Mouse (Mus musculus): ENCODE data around the gene Sun5. TPM values are rescaled to one million over a fixed set of nuclear protein-coding genes. Genes with fewer than 3 reads are reported as not detected.

Sun5 gene
- total RNA-seq (2015; ENCODE audit: low replicate concordance) (not detected in 2 replicates), total RNA-seq (2017; ENCODE audit: low replicate concordance) (not detected in 2 replicates)

DNA sequence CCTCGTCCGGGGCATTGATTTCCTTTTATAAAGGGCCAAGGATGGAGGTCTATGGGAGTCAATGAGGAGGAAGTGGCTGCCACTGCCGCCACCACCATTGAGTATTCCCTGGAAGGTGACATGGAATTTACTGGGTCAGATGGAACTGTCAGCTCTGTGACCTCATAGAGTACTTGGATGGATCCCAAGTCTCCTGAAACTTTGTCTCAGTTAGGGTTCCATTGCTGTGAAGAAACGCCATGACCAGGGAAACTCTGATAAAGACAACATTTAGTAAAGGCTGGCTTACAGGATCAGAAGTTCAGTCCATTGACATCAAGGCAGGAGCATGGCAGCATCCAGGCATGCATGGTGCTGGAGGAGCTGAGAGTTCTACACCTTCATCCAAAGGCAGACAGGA lies at the start of gene Sun5:
Gene Sun5 (minus strand): TSS at position 101 of the 400 bp plus-strand sequence.
- ATAC-seq (replicated peaks; ENCODE audit: low FRiP score, poor library complexity, severe bottlenecking), result no peak

GRCm38 (mm10) chr2:153917930-153918329 lies 47.0 kb upstream of the Sun5 start, which contains the start of gene Bpifb3:
TSS of gene Bpifb3 (plus strand) at chr2:153918230.
- no peak for ATAC-seq (replicated peaks; ENCODE audit: low FRiP score, poor library complexity, severe bottlenecking)

DNA sequence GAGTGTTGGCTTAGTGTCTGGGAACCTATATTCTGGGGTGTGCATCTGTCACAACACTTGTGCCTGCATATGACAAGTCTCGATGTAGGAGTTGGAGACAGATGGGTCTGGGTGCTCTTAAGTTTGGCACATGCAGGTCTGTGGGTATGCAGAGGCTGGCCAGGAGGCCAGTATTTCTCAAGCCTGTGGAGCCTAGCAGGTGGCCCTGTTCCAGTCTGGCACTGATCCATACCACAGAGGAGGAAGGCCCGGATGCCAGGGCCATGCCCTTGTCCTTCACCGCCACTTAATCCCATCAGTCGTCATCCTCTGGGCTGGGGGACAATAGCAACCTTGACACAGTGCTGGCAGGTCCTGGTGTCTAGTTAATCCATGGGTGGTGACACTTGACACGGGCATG lies 43.3 kb upstream of the Sun5 start:
- no peak for ATAC-seq (replicated peaks; ENCODE audit: low FRiP score, poor library complexity, severe bottlenecking)

- no peak for ATAC-seq (replicated peaks; ENCODE audit: low FRiP score, poor library complexity, severe bottlenecking)
Observed at GRCm38 (mm10) chr2:153906626-153907025, 35.7 kb upstream of the Sun5 start.

- no peak for ATAC-seq (replicated peaks; ENCODE audit: low FRiP score, poor library complexity, severe bottlenecking)
Observed at GRCm38 (mm10) chr2:153902726-153903125, 31.8 kb upstream of the Sun5 start.

- ATAC-seq (replicated peaks; ENCODE audit: low FRiP score, poor library complexity, severe bottlenecking), result no peak
Observed at GRCm38 (mm10) chr2:153900088-153900487, 29.2 kb upstream of the Sun5 start, which contains the start of gene Bpifb6. TSS of gene Bpifb6 (plus strand) at chr2:153900388.

- ATAC-seq (replicated peaks; ENCODE audit: low FRiP score, poor library complexity, severe bottlenecking), result no peak
Observed at GRCm38 (mm10) chr2:153899111-153899510, 28.2 kb upstream of the Sun5 start.

- ATAC-seq (replicated peaks; ENCODE audit: low FRiP score, poor library complexity, severe bottlenecking), result no peak
Observed at GRCm38 (mm10) chr2:153874745-153875144, 3.9 kb upstream of the Sun5 start, which contains the start of gene Bpifb2. TSS of gene Bpifb2 (plus strand) at chr2:153875045.

GRCm38 (mm10) chr2:153861960-153862359 lies 8.9 kb downstream of the Sun5 start:
- no peak for ATAC-seq (replicated peaks; ENCODE audit: low FRiP score, poor library complexity, severe bottlenecking)

- ATAC-seq (replicated peaks; ENCODE audit: low FRiP score, poor library complexity, severe bottlenecking), result no peak
Observed at GRCm38 (mm10) chr2:153860715-153861114, 10.2 kb downstream of the Sun5 start.

DNA sequence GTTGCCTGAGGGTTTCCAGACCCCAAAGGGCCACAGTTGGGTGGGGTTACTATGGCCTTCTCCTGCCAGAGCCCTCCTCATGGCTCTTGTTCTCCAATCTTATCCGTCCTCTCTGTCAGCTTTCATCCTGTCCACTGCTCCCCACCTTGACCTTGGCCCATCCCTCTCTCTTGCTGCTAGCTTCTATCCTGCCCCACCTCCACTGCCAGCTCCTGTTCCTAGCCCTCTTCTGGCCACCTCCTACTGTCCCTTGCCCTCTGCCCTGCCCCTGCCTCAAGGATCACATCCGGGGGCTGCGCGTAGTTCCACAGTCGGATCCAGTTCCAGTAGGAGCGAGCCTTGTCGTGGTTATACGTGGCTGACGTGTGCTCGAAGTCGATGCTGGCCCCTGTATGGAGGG lies 10.6 kb downstream of the Sun5 start:
- no peak for ATAC-seq (replicated peaks; ENCODE audit: low FRiP score, poor library complexity, severe bottlenecking)

GRCm38 (mm10) chr2:153859581-153859980 lies 11.3 kb downstream of the Sun5 start:
- no peak for ATAC-seq (replicated peaks; ENCODE audit: low FRiP score, poor library complexity, severe bottlenecking)

- ATAC-seq (replicated peaks; ENCODE audit: low FRiP score, poor library complexity, severe bottlenecking), result no peak
Observed at GRCm38 (mm10) chr2:153853544-153853943, 17.3 kb downstream of the Sun5 start.

GRCm38 (mm10) chr2:153851030-153851360 lies 19.9 kb downstream of the Sun5 start:
- no peak for ATAC-seq (replicated peaks; ENCODE audit: low FRiP score, poor library complexity, severe bottlenecking)

- ATAC-seq (replicated peaks; ENCODE audit: low FRiP score, poor library complexity, severe bottlenecking), result no peak
Observed at GRCm38 (mm10) chr2:153850351-153851029, 20.4 kb downstream of the Sun5 start.

- ATAC-seq (replicated peaks; ENCODE audit: low FRiP score, poor library complexity, severe bottlenecking), result no peak
Observed at GRCm38 (mm10) chr2:153848389-153848788, 22.5 kb downstream of the Sun5 start.

- no peak for ATAC-seq (replicated peaks; ENCODE audit: low FRiP score, poor library complexity, severe bottlenecking)
Observed at GRCm38 (mm10) chr2:153842854-153843253, 28.0 kb downstream of the Sun5 start.

DNA sequence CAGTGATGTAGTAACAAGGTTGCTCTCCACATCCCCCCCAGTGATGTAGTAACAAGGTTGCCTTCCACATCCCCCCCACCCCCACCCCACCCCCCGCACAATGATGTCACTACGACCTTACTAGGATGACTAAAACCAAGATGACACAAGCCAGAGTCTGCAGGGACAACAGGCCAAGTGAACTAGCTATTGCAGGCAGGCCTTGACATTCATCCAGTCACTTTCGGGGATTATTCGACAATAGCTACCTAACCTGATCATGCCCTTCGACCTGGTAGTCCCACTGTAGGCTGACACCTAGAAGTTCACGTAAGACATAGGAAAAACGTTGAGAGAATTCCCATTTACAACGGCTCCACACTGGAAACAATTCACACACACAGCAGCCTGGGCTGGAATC lies 37.6 kb downstream of the Sun5 start:
- no peak for ATAC-seq (replicated peaks; ENCODE audit: low FRiP score, poor library complexity, severe bottlenecking)

DNA sequence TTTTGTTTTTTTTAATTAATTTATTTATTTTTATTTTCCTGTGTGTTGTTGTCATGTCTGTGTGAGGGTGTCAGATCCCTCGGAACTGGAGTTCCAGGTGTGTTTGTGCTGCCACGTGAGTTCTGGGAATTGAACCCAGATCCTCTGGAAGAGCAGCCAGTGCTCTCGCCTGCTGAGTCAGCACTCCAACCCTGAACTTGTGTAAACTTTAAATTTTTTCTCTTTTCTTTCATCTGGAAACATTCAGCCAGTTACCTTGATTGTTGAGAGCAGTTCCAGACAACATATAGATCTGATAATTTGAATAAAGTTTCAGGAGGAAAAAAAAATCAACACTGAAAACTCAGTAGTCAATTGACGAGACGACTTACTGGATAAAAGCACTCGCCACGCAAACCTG lies 42.2 kb downstream of the Sun5 start:
- no peak for ATAC-seq (replicated peaks; ENCODE audit: low FRiP score, poor library complexity, severe bottlenecking)

DNA sequence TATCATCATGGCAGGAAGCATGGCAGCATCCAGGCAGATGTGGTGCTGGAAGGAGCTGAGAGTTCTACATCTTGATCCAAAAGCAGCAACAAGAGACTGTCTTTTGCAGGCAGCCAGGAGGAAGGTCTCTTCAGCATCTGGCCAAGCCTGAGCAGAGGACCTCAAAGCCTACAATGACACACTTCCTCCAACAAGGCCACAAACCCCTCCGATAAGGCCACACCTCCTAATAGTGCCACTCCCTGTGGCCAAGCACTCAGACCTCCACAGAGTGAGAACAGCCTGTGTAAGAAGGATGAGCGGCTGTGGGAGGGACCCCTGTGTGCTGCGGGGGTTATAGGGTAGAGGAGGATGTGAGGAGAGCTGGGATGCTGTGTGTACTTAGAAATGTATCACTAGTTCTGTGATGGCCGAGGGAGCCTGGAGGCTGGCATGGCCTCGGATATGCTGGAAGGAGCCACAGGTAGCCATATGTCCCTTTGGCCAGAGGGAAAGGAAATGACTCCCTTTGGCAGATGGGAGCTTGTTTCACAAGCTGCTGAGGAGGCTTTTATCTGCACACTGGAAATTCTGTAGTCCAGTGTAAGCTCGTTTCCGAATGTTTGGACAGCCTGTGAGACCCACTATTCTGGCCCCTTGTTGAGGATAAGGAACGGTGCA lies 43.6 kb downstream of the Sun5 start:
- no peak for ATAC-seq (replicated peaks; ENCODE audit: low FRiP score, poor library complexity, severe bottlenecking)

DNA sequence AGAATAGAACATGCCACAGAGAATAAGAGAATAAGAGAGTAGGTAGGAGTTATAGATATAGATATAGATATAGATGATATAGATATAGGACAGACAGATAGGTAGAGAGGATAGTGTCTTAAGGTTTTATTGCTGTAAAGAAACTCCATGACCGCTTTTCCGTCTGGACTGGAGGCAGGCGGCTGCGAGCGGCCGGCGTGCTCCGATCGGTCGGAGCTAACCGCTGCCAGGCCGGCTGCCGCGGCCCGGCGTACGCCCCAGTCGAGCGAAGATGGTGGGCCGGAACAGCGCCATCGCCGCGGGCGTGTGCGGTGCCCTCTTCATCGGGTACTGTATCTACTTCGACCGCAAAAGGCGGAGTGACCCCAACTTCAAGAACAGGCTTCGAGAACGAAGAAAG lies 45.0 kb downstream of the Sun5 start:
- ATAC-seq (replicated peaks; ENCODE audit: low FRiP score, poor library complexity, severe bottlenecking), result peak; percentile 74; the same call in 1 of the 2 replicates

Measured in erythroblast, adult 5-6 weeks (primary cell).